Mouse (Mus musculus) cerebellum, postnatal 36 days (tissue): ENCODE measurements around the gene Lclat1.
"Not testable (repeated sequence)": the region's sequence is repeated elsewhere in the genome, so short reads cannot be mapped to it uniquely, and the experiment has no call there.

ENCODE experiments used
- DNase-seq, 2 experiments: peaks; one replicate each; pipeline ENCODE4 v3.0.0; 2021 to 2022; ENCODE audit warnings: mixed read lengths in 2 of 2

Lclat1 gene

DNA sequence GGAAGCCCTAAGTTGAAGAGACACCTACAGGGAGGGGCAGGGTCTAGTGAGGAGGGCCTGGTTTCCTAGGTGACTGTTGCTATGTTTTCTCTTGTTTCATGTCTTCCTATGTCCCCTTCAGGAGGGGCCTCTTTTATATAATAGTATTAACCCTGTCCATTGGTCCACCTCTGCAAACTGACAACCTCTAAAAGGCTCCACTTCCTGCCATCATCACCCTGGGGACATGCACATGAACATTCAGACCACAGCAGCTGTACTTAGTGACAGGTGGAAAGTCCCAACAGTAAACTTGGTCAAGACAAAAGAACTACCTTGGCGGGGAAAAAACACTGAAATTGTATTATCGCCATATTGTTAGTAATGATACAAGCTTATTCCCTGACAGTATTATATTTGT lies 139.1 kb downstream of the Lclat1 start:
- DNase-seq = no peak

DNA sequence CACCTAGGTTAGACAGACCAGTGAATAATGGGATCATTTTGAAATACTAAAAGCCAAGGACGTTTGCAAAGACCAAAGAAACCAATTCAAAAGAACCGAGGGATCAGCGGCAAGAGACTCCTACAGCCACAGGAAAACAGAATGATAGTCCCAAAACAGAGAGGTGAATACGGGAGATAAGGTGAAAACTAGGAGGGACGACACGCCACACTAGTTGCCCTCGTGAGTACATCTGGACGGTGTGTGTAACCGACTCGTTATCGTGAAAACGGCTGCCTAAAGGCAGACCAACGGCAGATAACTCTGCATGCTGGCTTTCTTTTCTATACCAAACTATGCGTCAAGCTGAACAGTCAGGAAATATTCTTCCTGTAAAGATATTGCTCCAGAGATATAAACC lies 140.0 kb downstream of the Lclat1 start:
- no peak for DNase-seq

DNA sequence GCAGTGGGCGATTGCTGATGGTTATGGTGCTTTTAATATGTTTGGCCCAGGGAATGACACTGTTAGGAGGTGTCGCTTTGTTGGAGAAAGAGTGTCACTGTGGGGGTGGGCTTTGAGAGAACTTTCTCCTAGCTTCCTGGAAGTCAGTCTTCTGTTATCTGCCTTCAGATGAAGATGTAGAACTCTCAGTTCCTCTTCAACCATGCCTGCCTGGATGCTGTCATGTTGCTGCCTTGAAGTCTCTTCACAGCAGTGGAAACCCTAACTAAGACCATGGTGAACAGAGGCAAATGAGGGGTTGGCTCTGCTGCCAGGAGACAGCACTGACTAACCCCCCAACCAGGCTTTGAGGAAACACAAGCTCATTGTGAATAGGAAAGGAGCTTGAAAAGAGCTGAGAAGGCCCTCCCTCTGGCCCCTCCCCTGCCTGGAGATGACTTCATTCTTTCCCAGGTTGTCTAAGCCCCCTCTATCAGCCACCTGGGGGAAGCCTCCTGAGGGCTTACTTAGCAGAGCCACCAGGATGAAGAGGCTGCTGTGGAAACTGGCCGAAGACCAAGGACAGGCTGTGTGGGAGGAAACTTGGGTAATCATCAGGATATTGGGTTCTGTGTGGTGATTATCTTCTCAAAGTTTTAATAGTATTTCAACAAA lies 142.8 kb downstream of the Lclat1 start:
- no peak for DNase-seq

DNA sequence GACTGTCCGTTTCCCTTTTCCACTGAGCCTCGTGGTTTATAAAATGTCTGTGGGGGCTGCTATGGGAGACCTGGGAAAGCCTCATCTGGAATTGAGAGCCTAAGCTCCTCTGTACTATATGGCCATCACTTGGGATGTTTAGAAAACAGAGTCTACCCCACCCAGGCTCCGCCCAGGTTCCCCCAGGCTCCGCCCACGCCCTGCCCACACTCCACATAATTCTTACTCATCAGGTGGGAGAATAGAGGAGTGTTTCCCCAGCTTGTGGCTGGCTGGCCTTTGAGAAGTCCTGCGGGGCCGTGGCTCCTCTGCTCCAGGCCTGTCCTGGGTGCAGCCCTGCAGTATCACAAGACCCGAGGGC lies 143.3 kb downstream of the Lclat1 start:
- no peak for DNase-seq

DNA sequence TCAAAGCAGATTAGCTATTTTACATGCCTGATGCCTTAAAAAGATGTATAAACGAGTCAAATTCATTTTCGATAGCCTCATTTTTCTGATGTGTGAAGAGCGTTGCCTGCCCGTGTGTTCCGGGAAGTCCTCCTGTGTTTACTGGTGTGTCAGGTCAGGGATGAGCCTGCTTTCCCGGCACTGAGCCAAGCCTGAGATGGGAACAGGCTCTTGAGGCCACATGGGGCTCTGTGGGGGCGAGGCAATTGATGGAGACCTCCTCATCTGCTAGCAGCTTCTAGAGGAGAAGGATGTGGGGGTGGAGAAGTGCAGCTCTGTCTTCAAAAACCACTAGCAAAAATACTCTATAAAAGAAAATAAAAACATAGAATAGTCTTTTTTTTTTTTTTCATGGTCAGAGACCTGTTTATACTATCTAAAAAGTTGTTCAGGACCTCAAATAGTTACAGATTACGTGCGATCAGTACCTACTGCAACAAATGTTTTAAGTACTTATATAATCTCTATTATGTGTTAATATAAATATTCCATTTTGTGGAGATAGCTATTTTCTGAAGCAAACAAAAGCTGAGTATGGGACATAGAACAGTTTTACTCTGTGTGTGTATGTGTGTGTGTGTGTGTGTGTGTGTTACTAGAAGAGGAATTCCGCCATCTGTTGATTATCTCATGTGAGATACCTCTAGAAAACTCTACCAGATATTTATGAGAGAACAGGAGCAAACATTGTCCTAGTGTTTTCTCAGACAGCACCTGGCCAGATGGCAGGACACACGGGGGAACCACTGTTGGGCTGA lies 144.2 kb downstream of the Lclat1 start:
- DNase-seq = peak in 1 of 2 experiments; percentile 31

DNA sequence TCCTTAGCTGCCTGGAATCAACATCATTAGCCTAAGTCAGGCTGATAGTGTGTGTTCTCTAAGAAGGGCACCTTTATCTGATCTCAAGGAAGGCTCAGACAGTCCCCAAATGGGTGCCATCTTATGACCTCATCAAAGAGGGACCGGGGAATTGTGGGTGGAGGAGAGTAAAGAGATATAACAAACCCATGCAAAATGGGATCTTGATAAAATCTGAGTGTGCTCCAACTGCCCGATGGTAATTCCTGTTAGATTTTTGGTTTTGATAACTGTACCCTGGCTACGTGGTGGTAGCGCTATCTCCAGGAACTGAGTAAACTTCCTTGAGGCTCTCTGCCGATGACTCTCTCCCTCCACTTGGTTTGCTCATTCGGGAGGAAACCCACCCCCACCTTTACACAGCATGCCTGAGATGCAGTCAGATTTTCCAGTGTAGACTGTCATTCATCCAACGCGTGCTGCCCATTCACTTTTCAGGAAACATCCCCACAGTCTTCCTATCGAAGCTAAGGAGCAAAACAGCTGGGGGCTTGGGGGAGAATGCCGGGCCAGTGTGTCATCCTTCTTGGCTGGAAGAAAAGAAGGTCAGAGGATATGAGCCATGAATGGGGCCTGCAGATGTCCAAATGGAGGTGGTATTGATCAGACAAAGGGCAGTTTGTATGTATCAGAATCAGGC lies 145.6 kb downstream of the Lclat1 start:
- no peak for DNase-seq

DNA sequence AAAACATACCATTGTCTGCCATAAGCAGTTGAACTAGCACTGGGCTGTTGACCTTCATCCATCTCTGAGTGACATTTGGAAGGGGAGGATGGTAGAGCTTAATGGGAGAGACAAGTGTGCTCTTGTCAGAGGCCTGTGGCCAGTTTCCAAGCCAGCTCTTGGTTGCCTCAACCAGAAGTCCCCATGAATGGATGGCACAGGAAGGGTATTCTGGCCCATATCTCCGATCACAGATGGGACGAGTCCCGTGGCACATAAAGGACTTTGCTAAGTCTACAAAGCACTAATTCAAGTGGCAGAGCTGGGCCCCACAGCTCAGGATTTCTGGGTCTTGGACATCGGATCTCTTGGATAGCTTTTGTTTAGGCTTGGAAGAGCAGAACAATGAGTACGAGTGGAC lies 148.0 kb downstream of the Lclat1 start:
- DNase-seq = no peak

DNA sequence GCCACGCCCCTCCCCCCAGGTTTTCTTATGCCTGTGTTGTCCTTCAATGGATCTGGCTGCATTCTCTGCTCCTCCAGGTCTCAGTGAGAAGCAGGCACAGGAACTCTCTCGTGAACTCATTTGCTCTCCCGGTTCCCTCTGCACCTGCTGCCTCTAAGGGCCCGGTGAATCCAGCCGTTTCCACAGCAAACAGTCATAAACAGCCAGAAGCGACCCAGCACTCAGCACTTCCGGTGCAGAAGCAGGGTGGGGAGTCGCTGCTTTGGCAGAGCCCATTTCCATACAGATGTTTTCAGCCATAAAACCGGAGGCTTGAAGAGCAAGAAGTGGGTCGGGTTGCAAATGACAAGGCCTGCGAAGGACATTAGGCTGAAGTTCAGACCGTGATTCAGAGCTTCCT lies 150.8 kb downstream of the Lclat1 start:
- DNase-seq = no peak

DNA sequence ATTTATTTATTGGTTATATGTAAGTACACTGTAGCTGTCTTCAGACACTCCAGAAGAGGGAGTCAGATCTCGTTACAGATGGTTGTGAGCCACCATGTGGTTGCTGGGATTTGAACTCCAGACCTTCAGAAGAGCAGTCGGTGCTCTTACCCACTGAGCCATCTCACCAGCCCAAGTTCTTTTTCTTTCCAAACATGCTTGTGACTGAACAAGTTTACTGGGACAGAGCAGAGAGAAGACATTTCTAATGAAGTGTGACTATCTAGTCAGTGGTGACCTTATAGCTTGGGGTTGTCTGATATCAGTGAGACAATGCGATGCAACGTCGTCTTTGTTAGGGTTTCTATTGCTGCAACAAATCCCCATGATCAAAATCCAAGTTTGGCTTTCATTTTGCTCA lies 151.5 kb downstream of the Lclat1 start:
- not testable (repeated sequence) for DNase-seq

DNA sequence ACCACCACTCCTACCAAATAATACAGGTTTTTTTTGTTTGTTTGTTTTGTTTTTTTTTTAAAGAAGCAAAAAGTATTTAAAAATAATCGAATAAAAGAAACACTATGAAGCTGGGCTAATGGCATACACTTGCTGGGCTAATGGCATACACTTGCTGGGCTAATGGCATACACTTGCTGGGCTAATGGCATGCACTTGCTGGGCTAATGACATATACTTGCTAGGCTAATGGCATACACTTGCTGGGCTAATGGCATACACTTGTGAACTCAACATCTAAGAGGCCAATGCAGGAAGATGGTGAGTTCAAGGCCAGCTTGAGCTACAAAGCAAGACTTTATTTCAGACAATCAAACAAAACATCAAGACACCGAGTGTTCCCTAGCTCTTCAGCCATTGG lies 154.8 kb downstream of the Lclat1 start:
- no peak for DNase-seq

DNA sequence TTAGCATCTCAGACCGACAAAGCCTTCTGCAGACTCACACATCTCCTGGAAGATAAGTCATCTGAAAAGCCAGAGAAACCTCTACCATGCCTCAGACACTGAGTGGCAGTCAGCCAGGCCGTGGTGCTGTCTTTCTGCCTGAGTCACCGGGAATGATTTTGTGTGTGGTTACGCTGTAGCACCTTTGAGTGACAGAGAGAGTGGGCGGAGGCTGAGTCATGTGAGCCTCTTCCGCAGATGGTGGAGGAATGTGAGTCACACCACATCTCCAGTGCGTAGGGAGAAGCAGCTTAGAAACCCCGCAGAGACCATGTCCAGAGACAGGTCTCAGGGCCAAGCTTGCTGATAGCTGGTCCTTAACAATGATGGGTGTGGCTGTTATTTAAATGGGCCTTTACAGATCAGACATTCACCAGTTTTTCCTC lies 155.3 kb downstream of the Lclat1 start:
- no peak for DNase-seq

DNA sequence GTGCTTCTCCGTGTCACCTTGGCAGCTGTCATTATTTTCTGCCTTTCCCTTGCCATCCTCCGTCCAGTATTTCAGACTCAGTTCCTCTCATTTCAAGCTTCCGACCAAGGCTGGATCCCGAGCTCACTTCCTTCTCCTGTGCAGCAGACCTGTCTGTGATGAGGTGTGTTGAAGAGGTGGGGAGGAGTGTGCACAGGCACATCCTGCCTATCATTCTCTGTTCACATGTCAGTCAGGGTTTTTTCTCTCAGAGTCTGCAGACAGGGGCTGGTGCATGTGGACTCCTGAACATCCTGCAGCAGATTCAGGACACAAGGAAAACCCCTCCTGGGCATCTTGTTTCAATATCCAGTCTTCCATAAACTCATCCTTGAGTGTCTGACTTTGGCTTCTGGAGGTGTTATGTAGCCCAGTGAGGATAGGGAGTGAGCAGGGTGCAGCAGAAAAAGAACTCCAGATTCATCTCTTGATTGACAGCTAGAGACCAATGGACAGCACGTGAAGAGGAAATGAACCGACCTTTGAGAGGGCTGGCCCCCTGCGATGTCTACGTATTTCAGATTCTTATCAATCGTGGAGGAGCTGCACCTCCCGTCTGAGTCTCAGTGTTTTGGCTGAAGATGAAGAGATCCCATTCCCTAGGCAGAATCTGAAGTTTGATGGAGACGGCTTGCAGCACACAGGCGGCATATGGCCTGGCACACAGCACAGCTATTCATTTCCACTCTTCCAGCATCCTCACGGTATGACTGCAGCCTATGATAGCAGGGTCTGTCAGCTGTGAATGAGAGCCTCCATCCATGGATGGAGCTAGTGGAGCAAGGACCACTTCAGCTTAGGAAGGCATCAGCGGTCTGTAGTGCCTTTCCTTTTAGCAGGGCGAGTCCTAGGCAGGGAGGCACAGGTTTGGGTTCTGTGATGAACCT lies 163.3 kb downstream of the Lclat1 start:
- peak; percentile 13 to 29 for DNase-seq

DNA sequence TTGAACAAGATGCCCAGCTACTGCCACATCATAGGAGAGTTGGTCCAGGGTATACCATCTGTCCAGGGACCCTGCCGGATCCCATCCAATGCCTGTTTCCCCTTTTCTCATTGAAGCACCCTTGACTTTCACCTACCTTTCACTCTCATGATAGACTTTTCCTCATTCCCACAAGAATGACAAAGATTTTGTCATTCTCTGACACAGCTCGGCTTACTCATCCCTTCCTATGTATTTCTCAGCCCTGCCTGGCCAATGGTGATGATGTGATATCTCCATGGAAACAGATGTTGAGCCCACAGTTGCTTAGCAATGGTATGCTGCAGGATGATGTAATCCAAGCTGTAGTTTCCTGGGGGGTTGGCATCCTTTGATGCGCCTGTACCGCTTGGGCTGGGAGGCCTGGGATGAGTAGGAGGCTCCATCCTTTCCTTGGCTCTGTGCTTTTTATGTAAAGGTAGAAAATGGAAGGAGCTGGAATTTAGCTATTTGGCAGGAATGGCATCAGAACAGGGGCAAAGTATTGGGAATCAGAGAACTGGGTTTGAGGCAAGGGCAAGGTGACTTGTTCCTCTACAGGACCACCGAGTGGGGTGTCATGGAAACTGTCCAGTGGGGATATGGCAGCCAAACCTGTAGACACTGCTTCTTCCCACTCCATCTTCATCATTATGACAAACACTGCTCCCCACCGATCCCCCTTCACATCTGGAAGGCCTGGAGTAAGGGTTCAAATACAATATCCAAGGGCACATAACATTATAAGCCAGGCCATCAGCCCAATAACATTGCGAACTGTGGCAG lies 164.2 kb downstream of the Lclat1 start:
- no peak for DNase-seq

DNA sequence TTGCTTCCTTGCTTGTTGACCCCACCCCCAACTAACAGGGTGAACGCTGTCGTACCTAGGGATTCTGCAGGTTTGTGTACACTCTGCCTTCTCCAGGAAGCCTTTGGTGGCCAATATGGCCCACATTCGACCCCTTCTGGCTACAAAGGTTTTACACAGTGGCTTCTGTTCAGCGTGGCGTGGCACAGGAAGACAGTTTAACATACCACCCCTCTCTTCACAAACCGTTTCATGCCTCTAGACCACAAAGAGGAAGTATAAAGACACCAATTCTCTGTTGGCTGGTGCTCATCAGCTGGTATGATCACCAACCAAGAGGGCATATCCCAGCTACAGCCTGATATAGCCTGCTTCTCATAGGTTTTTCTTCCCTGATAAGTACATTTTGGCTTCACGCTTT lies 166.0 kb downstream of the Lclat1 start:
- DNase-seq = no peak

DNA sequence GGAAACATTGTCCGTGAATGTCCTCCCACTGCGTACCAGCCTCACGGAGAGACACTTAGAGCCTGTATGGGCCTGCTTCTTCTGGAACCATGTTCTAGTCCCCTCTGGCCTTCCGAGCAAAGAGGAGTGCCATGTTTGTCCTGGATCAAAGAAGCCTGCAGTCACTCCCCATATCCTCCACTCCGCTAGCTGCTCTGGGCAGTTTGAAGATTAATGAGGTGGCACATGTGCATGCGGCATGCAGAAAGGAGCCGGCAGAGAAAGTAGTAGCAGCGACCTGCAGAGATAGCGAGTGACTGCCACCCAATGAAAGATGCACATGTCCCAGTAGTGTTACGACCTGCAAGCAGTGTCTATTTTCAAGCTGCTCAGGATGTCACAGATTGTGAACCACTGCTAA lies 167.3 kb downstream of the Lclat1 start:
- DNase-seq = no peak

DNA sequence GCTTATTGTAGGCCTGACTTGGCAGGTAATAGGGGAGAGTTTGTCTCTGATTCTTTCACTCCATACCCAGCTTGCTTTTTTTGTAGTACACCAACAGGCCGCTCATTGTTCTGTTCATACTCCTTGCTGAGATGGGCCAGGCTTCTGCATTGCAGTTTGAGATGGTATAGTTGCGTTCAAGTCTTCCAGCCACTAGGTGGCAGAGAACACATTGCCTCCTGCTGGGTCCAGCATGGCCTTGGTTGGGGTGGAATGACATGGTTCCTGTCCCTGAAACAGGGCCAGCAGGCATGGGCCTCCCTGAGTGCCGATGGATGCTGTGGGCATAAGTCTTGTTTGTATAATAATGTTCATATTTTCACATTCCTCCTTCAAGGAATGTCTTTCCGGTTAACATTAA lies 170.0 kb downstream of the Lclat1 start:
- no peak for DNase-seq

DNA sequence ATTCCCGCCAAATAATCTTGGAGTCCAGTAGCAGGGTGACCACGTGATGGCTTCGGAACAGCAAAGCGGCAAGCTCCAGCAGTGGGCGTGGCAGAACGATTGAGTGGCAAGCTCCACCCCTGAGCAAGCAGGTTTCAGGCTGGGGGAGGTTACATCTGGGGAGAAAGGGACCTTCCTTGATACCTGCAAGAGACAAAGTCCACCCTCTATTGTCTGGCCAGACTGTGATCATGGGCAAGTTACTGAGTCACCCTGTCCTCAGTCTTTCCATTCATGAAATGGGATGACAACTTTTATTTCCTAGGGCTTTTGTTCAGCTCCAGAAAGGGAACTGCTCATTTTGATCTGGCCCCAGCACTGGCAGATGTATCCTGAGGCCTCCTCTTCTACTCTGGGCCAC lies 174.9 kb downstream of the Lclat1 start:
- DNase-seq = not testable (repeated sequence)

DNA sequence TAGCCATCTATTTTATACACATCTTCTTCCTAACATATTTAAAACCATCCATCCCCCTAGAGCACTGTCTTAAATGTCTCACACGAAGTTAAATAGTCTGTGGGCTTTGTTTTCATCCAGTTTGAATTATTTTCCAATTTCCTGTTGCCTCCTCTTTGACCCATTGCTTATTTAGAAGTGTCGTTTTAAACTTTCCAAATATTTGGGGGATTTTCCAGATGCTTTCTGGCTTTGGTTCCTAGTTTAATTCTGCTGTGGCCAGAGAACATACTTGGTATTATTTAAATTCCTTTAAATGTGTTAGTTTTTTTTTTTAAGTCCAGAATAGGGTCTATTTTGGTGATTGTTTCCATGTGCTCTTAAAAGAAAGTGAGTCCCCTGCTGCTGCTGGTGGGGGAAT lies 176.5 kb downstream of the Lclat1 start:
- DNase-seq = no peak
